21 mouse cellular contexts compared by ENCODE assay signal in genomic region chr13:52371986-52372385, GRCm38 (mm10).
DNase-seq lines count a peak whose midpoint lies in the region; ATAC-seq lines count a peak whose summit lies in the region.
"Had no signal": no experiment of that assay in that cellular context is flagged by ENCODE, and none has a peak within 500 bp of the region (broad histone marks: within the 10 kb centered on the region; RNA-seq: fewer than 3 reads in every experiment).

No protein-coding gene starts in this region.

- no peak overlapping the region for H3K4me2 ChIP-seq in neural tube, embryonic 15.5 days
- H3K4me2 ChIP-seq in forebrain, embryonic 12.5 days, result no peak overlapping the region
- H3K4me2 ChIP-seq: embryonic facial prominence, embryonic 12.5 days; embryonic facial prominence, embryonic 15.5 days; forebrain, embryonic 15.5 days; heart, embryonic 13.5 days; hindbrain, embryonic 13.5 days; intestine, embryonic 15.5 days had no signal

- intact Hi-C loops in heart, postnatal 36 days (cut with DNase I), result no loop called here

- DNase-seq in heart, adult 11 months, result peak; percentile 52
- DNase-seq in heart, postnatal 36 days, result no peak
- DNase-seq in neural tube, embryonic 10.5 days (ENCODE audit: extremely low spot score, low spot score), result peak; percentile 10
- DNase-seq in brain, adult 2 months (ENCODE audit: low read depth, low spot score), result peak; percentile 56
- DNase-seq: cerebellum, adult 11-12 months; cerebellum, adult 8-10 months; cerebellum, postnatal 25 days; gastrocnemius, adult 2 months; gastrocnemius, postnatal 14 days; heart, adult 18-20 months had no signal

- WGBS in neural tube, embryonic 15.5 days, result 78% methylated on average over 3 of the region's 3 CpGs
- WGBS in forebrain, embryonic 12.5 days, result 88% methylated on average over 3 of the region's 3 CpGs

- no peak overlapping the region for H3K9ac ChIP-seq in neural tube, embryonic 15.5 days (replicated peaks)
- H3K9ac ChIP-seq in forebrain, embryonic 12.5 days, result no peak overlapping the region
- H3K9ac ChIP-seq: embryonic facial prominence, embryonic 12.5 days; embryonic facial prominence, embryonic 15.5 days; forebrain, embryonic 15.5 days; heart, embryonic 13.5 days; hindbrain, embryonic 13.5 days; intestine, embryonic 15.5 days had no signal

- no peak overlapping the region for H3K4me3 ChIP-seq in neural tube, embryonic 15.5 days (replicated peaks)
- H3K4me3 ChIP-seq in forebrain, embryonic 12.5 days (replicated peaks), result no peak overlapping the region
- H3K4me3 ChIP-seq: embryonic facial prominence, embryonic 12.5 days; embryonic facial prominence, embryonic 15.5 days; forebrain, embryonic 15.5 days; gastrocnemius, adult 2 months; heart, embryonic 13.5 days; hindbrain, embryonic 10.5 days; hindbrain, embryonic 13.5 days; intestine, embryonic 15.5 days had no signal

- H3K36me3 ChIP-seq in neural tube, embryonic 15.5 days, result no peaks in the 10 kb centered on the region
- no peaks in the 10 kb centered on the region for H3K36me3 ChIP-seq in forebrain, embryonic 12.5 days (replicated peaks)
- H3K36me3 ChIP-seq: embryonic facial prominence, embryonic 12.5 days; embryonic facial prominence, embryonic 15.5 days; forebrain, embryonic 15.5 days; heart, embryonic 13.5 days; hindbrain, embryonic 10.5 days; hindbrain, embryonic 13.5 days; intestine, embryonic 15.5 days had no signal

- no peak for ATAC-seq in neural tube, embryonic 15.5 days (ENCODE audit: low FRiP score)
- ATAC-seq in forebrain, embryonic 12.5 days (ENCODE audit: low FRiP score), result no peak
- ATAC-seq: CD4-positive, CD25-positive, alpha-beta regulatory T cell, adult 4 months; forebrain, embryonic 15.5 days; hindbrain, embryonic 16.5 days; intestine, embryonic 15.5 days had no signal

- no peaks in the 10 kb centered on the region; the same call in 1 of the 2 replicates for H3K4me1 ChIP-seq in neural tube, embryonic 15.5 days
- no peaks in the 10 kb centered on the region for H3K4me1 ChIP-seq in forebrain, embryonic 12.5 days
- H3K4me1 ChIP-seq: embryonic facial prominence, embryonic 12.5 days; embryonic facial prominence, embryonic 15.5 days; forebrain, embryonic 15.5 days; hindbrain, embryonic 10.5 days; hindbrain, embryonic 13.5 days; intestine, embryonic 15.5 days had no signal

- no peaks in the 10 kb centered on the region for H3K27me3 ChIP-seq in neural tube, embryonic 15.5 days (replicated peaks)
- no peaks in the 10 kb centered on the region for H3K27me3 ChIP-seq in forebrain, embryonic 12.5 days
- H3K27me3 ChIP-seq: embryonic facial prominence, embryonic 12.5 days; embryonic facial prominence, embryonic 15.5 days; forebrain, embryonic 15.5 days; heart, embryonic 13.5 days; hindbrain, embryonic 13.5 days; intestine, embryonic 15.5 days had no signal

- H3K27ac ChIP-seq in neural tube, embryonic 15.5 days (replicated peaks), result no peak overlapping the region
- H3K27ac ChIP-seq in forebrain, embryonic 12.5 days, result no peak overlapping the region
- H3K27ac ChIP-seq: embryonic facial prominence, embryonic 12.5 days; embryonic facial prominence, embryonic 15.5 days; forebrain, embryonic 15.5 days; gastrocnemius, adult 2 months; heart, embryonic 13.5 days; hindbrain, embryonic 10.5 days; hindbrain, embryonic 13.5 days; intestine, embryonic 15.5 days had no signal

- H3K9me3 ChIP-seq in neural tube, embryonic 15.5 days (replicated peaks), result no peaks in the 10 kb centered on the region
- H3K9me3 ChIP-seq in forebrain, embryonic 12.5 days, result no peaks in the 10 kb centered on the region
- H3K9me3 ChIP-seq: embryonic facial prominence, embryonic 12.5 days; embryonic facial prominence, embryonic 15.5 days; forebrain, embryonic 15.5 days; hindbrain, embryonic 10.5 days; hindbrain, embryonic 13.5 days; intestine, embryonic 15.5 days had no signal

Comparison
In these comparisons a context has a peak if more than half of its experiments do, and no peak if none do; other contexts are left out.
1. DNase-seq: peak in heart, adult 11 months (single experiment), neural tube, embryonic 10.5 days (single experiment) and brain, adult 2 months (single experiment); none in heart, postnatal 36 days (0 of 2).